Comparison of ENCODE assay signal across 8 mouse cellular contexts in the genomic region with DNA sequence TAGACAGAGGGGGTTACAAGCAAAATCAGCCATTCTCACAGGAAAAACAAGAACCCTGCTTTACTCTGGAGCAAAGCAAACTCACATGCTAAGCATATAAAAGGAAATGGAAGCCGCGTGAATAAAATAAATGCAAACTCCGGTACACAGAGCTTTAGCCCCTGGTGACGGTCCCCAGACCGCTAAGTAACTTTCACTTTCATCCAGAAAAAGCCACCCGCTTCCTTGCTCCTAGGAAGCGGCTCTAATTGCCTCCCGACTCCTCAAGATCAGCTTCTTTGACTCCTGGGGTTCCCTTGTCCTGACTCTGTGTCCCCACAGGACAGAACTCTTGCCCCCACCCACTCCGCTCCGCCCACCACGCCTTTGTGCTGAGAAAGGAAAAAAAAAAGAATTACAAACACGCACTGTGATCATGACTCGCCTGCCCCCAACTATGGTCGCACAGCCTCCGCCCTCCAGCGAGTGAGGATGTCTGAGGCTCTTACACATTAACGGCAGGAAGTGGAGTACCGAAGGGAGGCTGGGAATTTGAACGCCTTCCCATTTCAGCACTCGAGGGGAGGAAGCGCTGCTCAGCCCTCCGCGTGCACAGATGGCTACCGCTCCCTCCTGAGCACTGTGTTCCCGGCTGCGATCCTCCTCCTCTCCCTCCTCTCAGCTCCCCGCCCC.
DNase-seq lines count a peak whose midpoint lies in the region; ATAC-seq lines count a peak whose summit lies in the region.

No protein-coding gene starts in this region.

- peak; percentile 82 for ATAC-seq in hindbrain, embryonic 14.5 days (ENCODE audit: low FRiP score)

- H3K36me3 ChIP-seq in hindbrain, embryonic 14.5 days (replicated peaks; ENCODE audit: control insufficient read depth, insufficient read depth), result peaks cover 9% of the 10 kb centered on the region

- H3K4me1 ChIP-seq in hindbrain, embryonic 14.5 days (replicated peaks; ENCODE audit: control insufficient read depth, insufficient read depth, low read length), result peaks cover 58% of the 10 kb centered on the region

- no peaks in the 10 kb centered on the region for H3K9me3 ChIP-seq in hindbrain, embryonic 14.5 days (ENCODE audit: control insufficient read depth, low read length)

- WGBS in hindbrain, embryonic 14.5 days, result under 1% methylated on average over 26 of the region's 27 CpGs

- peak overlapping the region; percentile 58 for H3K9ac ChIP-seq in hindbrain, embryonic 14.5 days

- H3K4me2 ChIP-seq in hindbrain, embryonic 14.5 days (replicated peaks), result peak overlapping the region; percentile 69

- peak overlapping the region; percentile 37 for H3K4me3 ChIP-seq in hindbrain, embryonic 14.5 days (replicated peaks; ENCODE audit: low read length)

- peak overlapping the region; percentile 91 for H3K27ac ChIP-seq in hindbrain, embryonic 14.5 days

- peak; percentile 49 for DNase-seq in T-cell, adult 2 months (ENCODE audit: low spot score)
- peak; percentile 74 to 82 for DNase-seq in cerebellum, postnatal 14 days
- peak; percentile 47 to 64 for DNase-seq in frontal cortex, postnatal 25 days (ENCODE audit: low spot score in 2 of 2)
- peak; percentile 75 for DNase-seq in hindbrain, embryonic 14.5 days (ENCODE audit: low spot score)
- peak; percentile 85 to 87 for DNase-seq in layer of hippocampus, postnatal 36 days
- peak; percentile 93 for DNase-seq in lung, postnatal 25 days (ENCODE audit: low spot score)
- DNase-seq in retina, embryonic 14.5 days (ENCODE audit: low spot score), result peak; percentile 81
- DNase-seq in thymus, postnatal 36 days, result peak; percentile 63 to 65

- no peaks in the 10 kb centered on the region for H3K27me3 ChIP-seq in hindbrain, embryonic 14.5 days (ENCODE audit: control insufficient read depth, insufficient read depth, low read length)

Comparison
In these comparisons a context has a peak if more than half of its experiments do, and no peak if none do; other contexts are left out.
1. Peak in every context shown above with its lines: DNase-seq, ATAC-seq, H3K4me3 ChIP-seq and H3K27ac ChIP-seq.